Mouse (Mus musculus): ENCODE data around the gene Dmpk.
A peak's percentile ranks its signal among the peaks of the same experiment; 100 is the strongest.
"Not testable (repeated sequence)": the region's sequence is repeated elsewhere in the genome, so short reads cannot be mapped to it uniquely, and the experiment has no call there.

Dmpk gene

DNA sequence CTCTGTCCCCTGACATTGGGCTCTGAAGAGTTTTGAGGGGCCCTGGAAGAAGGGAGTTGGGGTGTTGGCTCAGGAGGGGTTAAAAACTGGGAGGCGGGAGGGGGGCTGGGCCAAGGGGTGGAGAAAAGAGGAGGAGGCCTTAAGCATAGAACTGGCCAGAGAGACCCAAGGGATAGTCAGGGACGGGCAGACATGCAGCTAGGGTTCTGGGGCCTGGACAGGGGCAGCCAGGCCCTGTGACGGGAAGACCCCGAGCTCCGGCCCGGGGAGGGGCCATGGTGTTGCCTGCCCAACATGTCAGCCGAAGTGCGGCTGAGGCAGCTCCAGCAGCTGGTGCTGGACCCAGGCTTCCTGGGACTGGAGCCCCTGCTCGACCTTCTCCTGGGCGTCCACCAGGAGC lies at the start of gene Dmpk:
TSS of gene Dmpk (plus strand) at position 149 of the 400 bp plus-strand sequence.
- DNase-seq (ENCODE audit: extremely low spot score) = no peak

DNA sequence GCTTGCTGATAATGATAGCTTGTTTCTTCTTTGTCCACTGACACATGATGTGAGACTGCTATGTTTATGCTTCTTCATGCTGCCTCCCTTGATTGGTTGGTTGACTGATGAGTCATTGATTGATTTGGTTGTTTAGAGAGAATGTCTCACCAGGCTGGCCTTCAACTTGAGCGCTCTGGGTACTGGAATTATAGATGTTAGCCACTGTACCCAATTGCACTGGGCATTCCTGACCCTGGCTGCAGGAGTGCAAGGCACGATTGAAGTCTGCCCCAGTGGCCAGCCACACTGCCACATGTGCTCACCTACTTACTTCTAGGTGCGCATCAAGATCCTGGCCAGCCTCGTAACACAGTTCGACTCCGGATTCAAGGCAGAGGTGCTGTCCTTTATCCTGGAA lies 39.0 kb upstream of the Dmpk start:
- no peak for DNase-seq (ENCODE audit: extremely low spot score)

DNA sequence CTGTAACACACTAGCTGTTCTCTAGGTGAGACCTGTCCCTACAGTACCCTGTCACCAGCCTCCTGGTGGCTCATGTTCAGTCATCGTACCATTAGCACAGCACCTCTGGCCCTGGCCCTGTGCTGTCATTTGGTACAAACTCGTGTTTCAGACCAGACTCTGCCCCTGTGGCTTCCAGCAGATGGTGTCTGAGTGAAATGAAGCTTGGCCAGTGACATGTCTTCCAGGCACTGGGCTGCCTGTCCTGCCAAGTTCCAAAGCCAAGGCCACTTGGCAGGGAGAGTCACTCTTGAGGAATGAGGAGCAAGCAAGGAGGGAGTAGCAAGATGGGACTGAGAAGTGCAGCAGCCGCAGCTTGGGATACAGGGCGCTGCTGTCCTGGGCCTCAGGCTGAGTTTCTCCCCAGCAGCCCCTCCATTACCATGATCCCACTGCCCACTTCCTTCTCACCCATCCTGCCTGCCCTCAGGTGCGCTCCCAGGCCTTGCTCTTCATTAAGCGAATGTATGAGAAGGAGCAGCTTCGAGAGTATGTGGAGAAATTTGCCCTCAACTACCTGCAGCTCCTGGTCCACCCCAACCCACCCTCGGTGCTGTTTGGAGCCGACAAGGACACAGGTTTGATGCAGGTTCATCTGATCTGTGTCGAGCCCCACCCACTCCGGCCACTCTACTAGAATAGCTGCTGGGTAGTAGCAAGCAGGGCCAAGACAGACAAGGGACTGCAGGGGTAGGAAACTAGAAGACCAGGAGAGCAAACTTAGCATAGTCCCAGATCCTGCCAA lies 37.2 kb upstream of the Dmpk start:
- DNase-seq (ENCODE audit: extremely low spot score) = no peak

DNA sequence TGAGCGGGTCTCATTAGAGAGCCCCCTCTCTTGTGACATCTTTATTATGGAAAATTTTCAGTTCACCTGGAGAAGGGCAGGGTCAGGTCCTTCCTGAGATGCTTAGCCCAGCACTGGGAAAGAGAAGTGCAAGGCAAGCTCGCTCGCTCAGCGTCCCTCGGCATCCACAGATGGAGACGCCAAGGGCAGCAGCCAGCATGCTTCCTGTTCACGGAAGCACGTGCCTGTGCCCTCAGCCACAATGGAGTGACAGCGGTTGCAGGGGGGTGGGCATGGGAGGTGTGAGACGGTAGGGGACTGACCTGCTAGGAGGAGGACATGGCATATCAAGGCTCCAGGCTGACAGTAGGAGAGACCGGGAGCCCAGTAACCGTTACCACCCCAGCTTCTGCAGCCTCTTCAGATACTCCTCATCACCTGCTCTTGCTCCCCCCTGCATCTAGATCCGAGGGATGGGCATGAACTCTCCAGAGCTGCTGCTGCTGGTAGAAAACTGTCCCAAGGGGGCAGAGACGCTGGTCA lies 35.6 kb upstream of the Dmpk start:
- no peak for DNase-seq (ENCODE audit: extremely low spot score)

DNA sequence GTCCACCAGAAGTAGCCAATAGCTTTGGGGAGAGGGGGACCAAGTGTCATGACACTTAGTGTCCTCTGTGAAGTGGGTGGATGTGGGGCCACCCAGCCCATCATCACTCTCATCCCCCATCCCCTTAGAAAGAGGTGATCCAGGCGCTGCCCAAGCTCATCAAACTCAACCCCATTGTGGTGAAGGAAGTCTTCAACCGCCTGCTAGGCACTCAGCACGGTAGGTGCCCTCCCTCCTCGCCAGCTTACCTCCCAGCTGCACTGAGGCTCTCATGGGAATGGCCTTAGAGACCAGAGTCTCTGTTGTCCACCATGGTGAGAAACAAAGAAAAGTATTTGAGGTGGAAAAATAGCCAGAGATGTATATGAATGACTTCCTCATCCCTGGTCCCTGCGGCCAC lies 34.4 kb upstream of the Dmpk start:
- DNase-seq (ENCODE audit: extremely low spot score) = no peak

DNA sequence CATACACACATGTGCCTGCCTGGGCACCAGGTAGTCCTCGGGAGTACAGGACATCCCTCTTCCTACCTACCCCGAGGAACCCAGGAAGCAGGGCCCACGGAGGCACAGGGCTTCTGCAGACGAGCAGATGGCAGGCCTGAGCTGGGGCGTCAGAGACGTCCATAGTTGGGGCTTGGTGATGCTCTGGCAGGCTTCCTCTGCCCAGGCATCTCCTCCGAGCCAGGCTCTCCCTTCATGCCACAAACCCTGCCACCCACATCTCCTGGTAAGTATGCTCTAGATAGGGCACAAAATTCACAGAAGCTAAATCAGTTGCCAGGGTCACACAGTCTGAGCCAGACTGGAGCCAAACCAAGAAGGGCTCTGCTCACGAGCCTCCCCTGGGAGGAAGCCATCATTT lies 33.5 kb upstream of the Dmpk start:
- DNase-seq (ENCODE audit: extremely low spot score) = no peak

DNA sequence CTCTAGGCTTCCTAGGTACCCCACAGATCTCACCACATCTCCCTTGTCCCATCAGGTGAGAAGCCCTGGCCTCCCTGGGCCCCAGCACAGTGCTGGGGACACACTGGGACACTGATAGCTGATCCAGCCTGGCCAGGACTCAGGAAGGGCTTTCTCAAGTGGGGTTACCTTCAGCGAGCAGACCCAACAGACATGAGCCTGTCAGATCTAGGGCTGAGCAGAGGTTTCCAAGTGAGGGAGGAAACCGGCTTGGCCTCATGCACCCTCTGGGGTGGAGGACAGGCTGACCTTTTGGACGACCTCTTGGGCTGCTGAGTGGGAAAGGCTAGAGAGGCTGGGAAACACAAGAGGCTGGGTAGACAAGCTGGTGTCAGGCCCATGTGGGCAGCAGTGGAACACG lies 32.5 kb upstream of the Dmpk start:
- no peak for DNase-seq (ENCODE audit: extremely low spot score)

DNA sequence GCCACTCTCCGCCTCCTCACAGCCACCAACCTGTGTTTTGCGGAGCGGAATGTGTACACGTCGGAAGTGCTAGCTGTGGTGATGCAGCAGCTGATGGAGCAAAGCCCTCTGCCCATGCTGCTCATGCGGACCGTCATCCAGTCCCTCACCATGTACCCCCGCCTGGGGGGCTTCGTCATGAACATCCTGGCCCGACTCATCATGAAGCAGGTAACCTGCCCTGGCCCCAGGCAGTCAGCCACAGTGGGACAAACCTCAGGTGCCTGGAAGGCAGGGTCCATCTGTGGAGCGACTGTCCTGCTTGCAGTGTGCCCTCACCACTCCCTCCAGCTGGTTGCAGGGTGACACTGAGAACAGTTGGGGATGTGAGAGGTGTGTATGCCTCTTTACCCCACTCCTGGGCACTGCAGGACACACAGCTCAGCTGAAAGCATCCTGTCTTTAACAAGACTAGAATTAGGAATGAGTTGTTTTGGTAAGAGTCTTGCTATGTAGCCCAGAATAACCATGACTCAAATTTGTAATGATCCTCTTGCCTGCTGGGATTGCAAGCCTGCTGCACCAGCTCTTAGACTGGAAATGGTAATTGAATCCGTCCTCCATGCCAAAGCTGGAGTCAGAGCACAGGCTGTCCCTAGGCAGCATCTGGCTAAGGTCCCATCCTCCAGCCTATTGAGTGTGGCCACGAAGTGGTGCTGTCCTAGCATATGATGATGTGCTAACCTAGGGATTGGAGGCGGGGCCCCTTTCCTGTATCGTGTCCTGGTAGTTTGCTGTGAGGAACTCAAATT lies 31.1 kb upstream of the Dmpk start:
- no peak for DNase-seq (ENCODE audit: extremely low spot score)

DNA sequence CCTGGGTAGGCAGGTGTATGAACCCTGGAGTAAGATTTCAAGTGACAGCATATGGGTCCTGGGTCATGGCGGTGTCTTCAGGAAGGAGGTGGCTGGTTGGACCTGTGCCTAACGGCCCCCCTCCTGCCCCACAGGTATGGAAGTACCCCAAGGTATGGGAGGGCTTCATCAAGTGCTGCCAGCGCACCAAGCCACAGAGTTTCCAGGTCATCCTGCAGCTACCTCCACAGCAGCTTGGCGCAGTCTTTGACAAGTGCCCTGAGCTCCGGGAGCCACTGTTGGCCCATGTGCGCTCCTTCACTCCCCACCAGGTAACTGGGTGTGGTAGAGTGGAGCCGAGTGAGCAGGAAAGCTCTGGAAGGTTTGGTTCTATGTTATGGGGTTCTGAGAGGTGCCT lies 30.5 kb upstream of the Dmpk start:
- DNase-seq (ENCODE audit: extremely low spot score) = no peak

DNA sequence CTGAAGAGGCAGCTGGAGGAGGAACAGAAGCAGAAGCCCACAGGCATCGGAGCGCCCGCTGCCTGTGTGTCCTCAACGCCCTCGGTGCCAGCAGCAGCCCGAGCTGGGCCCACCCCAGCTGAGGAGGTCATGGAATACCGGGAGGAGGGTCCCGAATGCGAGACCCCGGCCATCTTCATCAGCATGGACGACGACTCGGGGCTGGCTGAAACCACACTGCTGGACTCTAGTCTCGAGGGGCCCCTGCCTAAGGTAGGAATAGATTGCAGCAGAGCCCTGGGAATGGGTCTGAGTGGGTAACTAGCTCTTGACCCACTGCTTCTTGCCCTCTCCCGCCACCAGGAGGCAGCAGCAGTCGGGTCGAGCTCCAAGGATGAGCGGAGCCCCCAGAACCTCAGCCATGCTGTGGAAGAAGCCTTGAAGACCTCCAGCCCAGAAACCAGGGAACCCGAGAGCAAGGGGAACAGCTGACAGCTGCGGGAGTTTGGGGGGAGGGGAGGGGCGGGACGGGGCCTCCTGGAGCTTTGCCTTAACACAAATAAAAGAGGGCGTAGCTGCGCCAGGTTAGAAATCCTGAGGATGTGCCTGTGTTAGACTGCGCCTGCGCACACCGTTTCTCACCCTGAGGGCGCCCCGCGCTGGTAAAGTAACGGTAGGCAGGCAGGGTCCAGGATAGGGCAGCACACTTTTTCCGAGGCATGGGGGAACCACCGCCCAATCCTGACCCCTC lies 29.4 kb upstream of the Dmpk start, which contains the start of gene Rsph6a:
TSS of gene Rsph6a (plus strand) at position 644 of the 730 bp plus-strand sequence.
- peak; percentile 85 for DNase-seq (ENCODE audit: extremely low spot score)

DNA sequence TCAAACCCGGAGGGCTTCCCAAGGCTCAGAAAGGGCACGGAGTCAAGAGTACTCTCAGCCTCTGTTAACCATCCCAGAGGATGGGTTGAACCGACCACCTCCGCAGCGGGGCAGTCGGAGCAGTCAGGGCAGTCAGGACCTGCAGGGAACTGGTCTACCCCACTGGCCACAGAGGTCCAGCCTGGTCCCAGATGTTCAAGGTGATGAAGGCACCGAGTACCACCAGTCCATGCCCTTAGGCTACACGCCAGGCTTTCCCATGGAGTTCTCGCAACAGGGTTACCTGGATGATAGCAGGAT lies 28.9 kb upstream of the Dmpk start:
- no peak for DNase-seq (ENCODE audit: extremely low spot score)

DNA sequence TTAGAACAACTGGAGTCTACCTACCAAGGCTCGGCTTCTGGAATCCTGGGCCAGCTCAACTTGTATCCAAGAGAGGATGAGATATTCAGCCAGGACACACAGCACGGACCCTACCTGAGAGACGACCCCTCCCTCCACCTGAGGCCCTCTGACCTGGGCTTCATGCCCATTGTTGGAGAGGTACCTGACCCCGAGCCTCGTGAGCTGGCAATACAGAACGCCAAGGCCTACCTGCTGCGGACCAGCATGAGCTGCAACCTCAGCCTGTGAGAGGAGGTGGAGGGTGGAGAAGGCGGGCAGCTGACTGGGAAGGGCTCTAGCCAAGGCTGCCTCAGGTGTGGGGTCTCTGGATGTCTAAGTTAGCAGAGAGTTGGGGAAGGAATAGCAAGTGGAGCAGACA lies 28.5 kb upstream of the Dmpk start:
- DNase-seq (ENCODE audit: extremely low spot score) = no peak

DNA sequence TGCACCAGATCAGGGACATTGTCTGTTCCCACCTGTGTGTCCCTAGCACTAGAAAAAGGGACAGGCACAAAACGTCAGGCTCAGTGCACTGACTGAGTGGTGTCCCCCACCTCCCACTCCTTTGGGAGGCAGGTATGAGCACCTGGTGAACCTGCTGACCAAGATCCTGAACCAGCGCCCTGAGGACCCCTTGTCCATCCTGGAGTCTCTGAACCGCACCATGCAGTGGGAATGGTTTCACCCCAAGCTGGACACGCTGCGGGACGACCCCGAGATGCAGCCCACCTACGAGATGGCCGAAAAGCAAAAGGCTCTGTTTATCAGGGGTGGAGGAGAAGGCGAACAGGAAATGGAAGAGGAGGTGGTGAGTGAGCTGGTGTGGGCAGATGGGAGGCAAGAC lies 26.2 kb upstream of the Dmpk start:
- no peak for DNase-seq (ENCODE audit: extremely low spot score)

DNA sequence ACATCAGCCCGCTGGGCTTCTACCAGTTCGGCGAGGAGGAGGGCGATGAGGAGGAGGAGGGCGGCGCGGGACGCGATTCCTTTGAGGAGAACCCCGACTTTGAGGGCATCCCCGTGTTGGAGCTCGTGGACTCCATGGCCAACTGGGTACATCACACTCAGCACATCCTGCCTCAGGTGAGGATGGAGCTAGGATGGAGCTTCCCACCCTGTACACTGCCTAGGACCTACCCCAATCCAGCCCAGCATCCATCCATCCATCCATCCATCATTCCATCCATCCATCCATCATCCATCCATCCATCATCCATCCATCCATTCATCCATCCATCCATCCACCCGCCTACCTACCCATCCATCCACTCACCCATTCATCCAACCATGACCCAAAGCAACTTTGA lies 17.8 kb upstream of the Dmpk start:
- no peak for DNase-seq (ENCODE audit: extremely low spot score)

DNA sequence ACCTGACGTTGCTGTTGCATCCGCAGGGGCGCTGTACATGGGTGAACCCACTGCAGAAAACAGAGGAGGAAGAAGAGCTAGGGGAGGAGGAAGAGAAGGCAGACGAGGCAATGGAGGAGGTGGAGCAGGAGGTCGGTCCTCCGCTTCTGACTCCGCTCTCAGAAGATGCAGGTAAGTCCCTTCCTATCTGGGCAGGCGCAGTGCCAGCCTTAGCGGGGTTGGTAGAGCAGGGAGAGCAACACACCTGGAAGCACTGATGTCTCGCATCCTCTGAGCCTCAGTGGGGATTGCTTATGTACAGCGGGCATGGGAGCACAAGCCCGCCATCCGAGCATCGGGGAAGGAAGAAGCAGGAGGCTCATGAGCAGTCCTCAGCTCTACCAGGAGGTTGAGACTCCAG lies 16.6 kb upstream of the Dmpk start:
- DNase-seq (ENCODE audit: extremely low spot score) = no peak

DNA sequence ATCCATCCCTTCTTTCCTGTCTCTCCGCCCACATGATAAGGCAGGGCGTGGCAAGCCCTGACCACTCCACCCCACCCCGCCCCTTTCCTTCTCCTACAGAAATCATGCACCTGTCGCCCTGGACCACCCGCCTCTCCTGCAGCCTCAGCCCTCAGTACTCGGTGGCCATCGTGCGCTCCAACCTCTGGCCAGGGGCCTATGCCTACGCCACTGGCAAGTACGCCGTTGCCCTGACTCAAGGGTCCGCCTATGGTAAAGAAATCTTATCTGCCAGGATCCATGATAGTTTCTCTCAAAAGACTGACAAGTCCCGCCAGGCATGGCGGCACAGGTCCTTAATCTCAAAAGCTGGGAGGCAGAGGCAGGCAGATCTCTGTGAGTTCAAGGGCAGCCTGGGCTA lies 15.7 kb upstream of the Dmpk start:
- DNase-seq (ENCODE audit: extremely low spot score) = no peak

DNA sequence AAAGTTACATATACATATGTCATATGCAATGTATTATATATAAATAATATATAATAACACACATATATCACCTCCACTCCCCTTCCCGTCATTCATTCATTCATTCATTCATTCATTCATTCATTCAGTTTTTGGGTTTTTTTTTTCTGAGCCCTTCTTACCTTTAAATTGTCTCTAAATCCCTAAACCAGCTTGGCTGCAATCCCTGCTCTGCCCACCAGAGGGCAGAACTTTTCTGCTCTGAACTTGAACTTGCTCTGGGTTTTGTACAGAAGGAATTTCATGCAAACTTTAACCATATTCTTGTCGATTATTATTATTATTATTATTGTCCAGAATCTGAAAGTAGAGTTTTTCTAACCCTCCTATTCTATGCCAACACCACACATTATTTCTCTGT lies 14.9 kb upstream of the Dmpk start:
- DNase-seq (ENCODE audit: extremely low spot score) = peak; percentile 63

DNA sequence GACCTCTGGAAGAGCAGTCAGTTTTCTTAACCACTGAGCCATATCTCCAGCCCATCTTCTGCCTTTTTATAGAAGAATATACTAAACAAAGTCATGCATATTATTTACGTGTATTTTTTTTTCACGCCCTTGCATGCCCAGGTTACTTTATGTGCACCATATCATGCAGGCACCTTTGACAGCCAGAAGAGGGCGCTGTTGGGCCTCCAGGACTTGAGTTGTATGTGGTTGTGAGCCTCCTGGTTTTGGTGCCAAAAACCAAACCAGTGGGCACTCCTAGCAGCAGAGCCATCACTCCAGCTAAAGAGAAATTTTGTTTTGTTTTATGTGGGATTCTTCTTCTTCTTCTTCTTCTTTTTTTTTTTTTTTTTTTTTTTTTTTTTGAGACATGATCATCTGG lies 14.1 kb upstream of the Dmpk start:
- DNase-seq (ENCODE audit: extremely low spot score) = no peak

DNA sequence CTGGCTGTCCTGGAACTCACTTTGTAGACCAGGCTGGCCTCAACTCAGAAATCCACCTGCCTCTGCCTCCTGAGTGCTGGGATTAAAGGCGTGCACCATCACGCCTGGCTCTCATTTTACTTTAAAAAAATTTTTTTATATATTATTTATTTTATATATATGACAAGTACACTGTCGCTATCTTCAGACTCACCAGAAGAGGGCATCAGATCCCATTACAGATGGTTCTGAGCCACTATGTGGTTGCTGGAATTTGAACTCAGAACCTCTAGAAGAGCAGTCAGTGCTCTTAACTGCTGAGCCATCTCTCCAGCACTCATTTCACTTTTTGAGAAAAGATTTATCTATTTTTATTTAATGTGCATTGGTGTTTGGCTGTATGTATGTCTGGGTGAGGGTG lies 12.6 kb upstream of the Dmpk start:
- not testable (repeated sequence) for DNase-seq (ENCODE audit: extremely low spot score)

DNA sequence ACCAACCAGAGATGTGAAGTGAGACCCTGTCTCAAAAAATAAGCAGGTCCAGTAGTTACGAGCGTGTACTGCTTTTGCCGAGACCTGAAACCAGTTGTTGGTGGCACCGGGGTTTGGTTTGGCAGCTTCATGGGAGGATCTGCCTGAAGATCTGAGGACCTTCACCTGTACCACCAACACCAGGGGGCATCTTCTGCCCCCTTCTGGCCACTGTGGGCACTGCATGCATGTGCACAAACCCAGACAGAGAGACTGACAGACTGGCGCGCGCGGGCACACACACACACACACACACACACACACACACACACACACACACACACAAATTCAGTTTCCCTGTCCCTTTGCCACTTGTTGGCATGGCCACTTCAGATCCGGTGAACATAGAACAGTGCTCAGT lies 10.1 kb upstream of the Dmpk start:
- no peak for DNase-seq (ENCODE audit: extremely low spot score)

DNA sequence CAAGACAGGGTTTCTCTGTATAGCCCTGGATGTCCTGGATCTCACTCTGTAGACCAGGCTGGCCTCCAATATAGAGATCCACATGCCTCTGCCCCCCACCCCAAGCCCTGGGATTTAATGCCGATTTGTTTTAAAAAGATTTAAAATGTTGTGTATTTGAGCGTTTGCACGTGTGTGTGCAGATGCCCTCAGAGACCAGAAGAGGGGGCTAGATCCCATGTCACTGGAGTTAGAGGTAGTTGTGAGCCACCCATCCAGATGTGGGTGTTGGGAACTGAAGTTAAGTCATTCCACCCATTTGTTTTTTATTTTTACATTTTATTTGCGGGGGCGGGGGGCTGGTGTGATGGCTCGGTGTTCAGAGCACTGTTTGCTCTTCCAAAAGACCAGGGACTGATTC lies 9.2 kb upstream of the Dmpk start:
- no peak for DNase-seq (ENCODE audit: extremely low spot score)

DNA sequence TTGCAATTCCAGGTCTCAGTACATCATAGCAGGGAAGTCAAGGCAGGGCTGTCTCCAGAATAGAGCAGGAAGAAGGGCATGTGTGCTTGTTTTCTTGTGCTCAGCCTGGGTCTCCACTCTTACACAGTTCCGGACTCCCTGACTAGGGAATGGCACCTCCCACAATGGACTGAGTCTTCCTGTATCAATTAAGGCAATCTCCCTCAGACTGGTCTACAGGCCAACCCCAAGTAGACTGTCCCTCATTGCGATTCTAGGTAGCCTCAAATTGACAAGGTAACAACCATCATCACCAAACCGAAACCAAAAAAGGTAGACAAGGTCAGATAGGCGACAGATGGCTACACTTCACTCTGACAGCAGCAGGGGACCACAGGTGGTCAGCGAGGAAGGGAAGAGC lies 8.4 kb upstream of the Dmpk start:
- DNase-seq (ENCODE audit: extremely low spot score) = no peak
